Mouse (Mus musculus) layer of hippocampus, postnatal 14 days (tissue): ENCODE measurements around the gene Olfr566. TPM values are rescaled to one million over a fixed set of nuclear protein-coding genes. Genes with fewer than 3 reads are reported as not detected.

ENCODE experiments used
- DNase-seq, 2 experiments: peaks; one replicate each; pipeline ENCODE4 v3.0.0; 2021 to 2022; ENCODE audit warnings: low spot score in 2 of 2, mixed read lengths in 1 of 2
- long read RNA-seq, 2 experiments: library from polyadenylated mRNA; stranded (forward); transcript quantifications; one replicate each; pipeline ENCODE4 v2.0.0; 2021
- total RNA-seq, 2 experiments: library from RNA; stranded (reverse); gene quantifications; 2 replicates each; pipeline ENCODE4 v1.2.3; 2021

The Olfr566 gene
- not detected for total RNA-seq
- long read RNA-seq, experiment 1: 0 reads
- long read RNA-seq, experiment 2: 0 reads

GRCm38 (mm10) chr7:102858665-102859064 lies at the start of gene Olfr566:
Gene Olfr566, minus strand, starts transcription at chr7:102858765.
- no peak for DNase-seq

GRCm38 (mm10) chr7:102890782-102891181 lies 32.2 kb upstream of the Olfr566 start, which contains the start of gene Olfr569:
Gene Olfr569, minus strand, starts transcription at chr7:102890882.
- no peak for DNase-seq

GRCm38 (mm10) chr7:102876822-102877221 lies 18.3 kb upstream of the Olfr566 start, which contains the start of gene Olfr568:
Gene Olfr568, plus strand, starts transcription at chr7:102877122.
- no peak for DNase-seq

GRCm38 (mm10) chr7:102855807-102856206 lies 2.8 kb downstream of the Olfr566 start:
- DNase-seq: no peak

Other genes starting within 250 kb of the Olfr566 start
- gene Olfr553, start 240.5 kb downstream of the Olfr566 start, total RNA-seq: not detected
- gene Olfr554, start 220.3 kb downstream of the Olfr566 start, total RNA-seq: not detected
- not detected for gene Olfr555, start 199.9 kb downstream of the Olfr566 start, total RNA-seq
- under 1 TPM in 1 of 2 experiments, not detected in 1; 0.09 TPM for gene Olfr556, start 193.9 kb downstream of the Olfr566 start, total RNA-seq
- 1 to 10 TPM; 5.5 to 6.4 TPM for gene Trim68, start 171.4 kb downstream of the Olfr566 start, total RNA-seq
- gene Olfr557, start 162.9 kb downstream of the Olfr566 start, total RNA-seq: under 1 TPM; 0.19 to 0.21 TPM
- under 1 TPM; 0.41 to 0.45 TPM for gene Olfr558, start 156.6 kb downstream of the Olfr566 start, total RNA-seq
- not detected for gene Olfr33, start 139.7 kb downstream of the Olfr566 start, total RNA-seq
- not detected for gene Olfr559, start 131.3 kb downstream of the Olfr566 start, total RNA-seq
- not detected for gene Olfr560, start 99.4 kb downstream of the Olfr566 start, total RNA-seq
- under 1 TPM; 0.16 to 0.38 TPM for gene Olfr78, start 99.3 kb downstream of the Olfr566 start, total RNA-seq
- under 1 TPM in 1 of 2 experiments, not detected in 1; 0.24 TPM for gene Olfr561, start 87.5 kb downstream of the Olfr566 start, total RNA-seq
- gene Olfr564, start 55.3 kb downstream of the Olfr566 start, total RNA-seq: not detected
- gene Olfr568, start 18.4 kb upstream of the Olfr566 start, total RNA-seq: not detected
- gene Olfr569, start 32.1 kb upstream of the Olfr566 start, total RNA-seq: not detected
- gene Olfr570, start 35.8 kb upstream of the Olfr566 start, total RNA-seq: under 1 TPM in 1 of 2 experiments, not detected in 1; 0.53 TPM
- gene Olfr571, start 58.8 kb upstream of the Olfr566 start, total RNA-seq: not detected
- gene Olfr572, start 65.6 kb upstream of the Olfr566 start, total RNA-seq: not detected
- not detected for gene Olfr573-ps1, start 83.8 kb upstream of the Olfr566 start, total RNA-seq
- gene Olfr574, start 89.7 kb upstream of the Olfr566 start, total RNA-seq: not detected
- not detected for gene Olfr575, start 100.0 kb upstream of the Olfr566 start, total RNA-seq
- gene Olfr576, start 103.9 kb upstream of the Olfr566 start, total RNA-seq: not detected
- not detected for gene Olfr577, start 117.2 kb upstream of the Olfr566 start, total RNA-seq
- not detected for gene Olfr578, start 130.6 kb upstream of the Olfr566 start, total RNA-seq
- gene Olfr582, start 179.3 kb upstream of the Olfr566 start, total RNA-seq: not detected
- not detected for gene Olfr583, start 192.5 kb upstream of the Olfr566 start, total RNA-seq
- not detected for gene Olfr584, start 223.1 kb upstream of the Olfr566 start, total RNA-seq
- gene Olfr585, start 239.0 kb upstream of the Olfr566 start, total RNA-seq: not detected